Mouse (Mus musculus) lung, postnatal 0 days (tissue): ENCODE measurements around the gene Susd2. TPM values are rescaled to one million over a fixed set of nuclear protein-coding genes. Genes with fewer than 3 reads are reported as not detected.

ENCODE experiments used
- ATAC-seq: fragments of 200-750 bp; cut with Nextera tagmentation; 2 replicates; pipeline ENCODE4 v1.8.0; 2017; ENCODE audit warnings: moderate library complexity
- DNase-seq: peaks from one replicate; pipeline ENCODE4 v3.0.0-alpha.2; 2016; ENCODE audit warnings: low spot score
- H3K27ac ChIP-seq: fragments of 300-500 bp; sonication (generic); 2 replicates; pipeline ENCODE4 v1.5.1; 2014; ENCODE audit warnings: antibody characterized with exemption, mild to moderate bottlenecking, low read length, mixed read lengths
- H3K27me3 ChIP-seq: fragments of 300-500 bp; sonication (generic); replicated peaks from 2 replicates; pipeline ENCODE4 v1.6.1; 2014; ENCODE audit warnings: low read length, mixed read lengths; ENCODE audit not compliant: insufficient read depth
- H3K36me3 ChIP-seq: fragments of 300-500 bp; sonication (generic); 2 replicates; pipeline ENCODE4 v1.6.1; 2014; ENCODE audit warnings: low read length, mixed read lengths; ENCODE audit not compliant: insufficient read depth
- H3K4me1 ChIP-seq: fragments of 300-500 bp; sonication (generic); 2 replicates; pipeline ENCODE4 v1.6.1; 2014; ENCODE audit warnings: antibody characterized with exemption, low read depth, low read length, mixed read lengths; ENCODE audit not compliant: insufficient read depth
- H3K4me2 ChIP-seq: fragments of 300-500 bp; sonication (generic); replicated peaks from 2 replicates; pipeline ENCODE4 v1.6.1; 2014; ENCODE audit warnings: low read depth, mild to moderate bottlenecking, low read length, moderate library complexity, mixed read lengths
- H3K4me3 ChIP-seq: fragments of 300-500 bp; sonication (generic); 2 replicates; pipeline ENCODE4 v1.5.1; 2014; ENCODE audit warnings: low read depth, low read length
- H3K9ac ChIP-seq: fragments of 300-500 bp; sonication (generic); replicated peaks from 2 replicates; pipeline ENCODE4 v1.6.1; 2014; ENCODE audit warnings: low read depth, mild to moderate bottlenecking
- H3K9me3 ChIP-seq: fragments of 300-500 bp; sonication (generic); 2 replicates; pipeline ENCODE4 v1.6.1; 2016; ENCODE audit warnings: low read length, mixed read lengths
- CTCF ChIP-seq: IDR thresholded peaks from 2 replicates; pipeline ENCODE4 v1.5.1; 2016; ENCODE audit warnings: antibody characterized with exemption, mild to moderate bottlenecking
- EP300 ChIP-seq: IDR thresholded peaks from 2 replicates; pipeline ENCODE4 v1.6.1; 2016; ENCODE audit warnings: antibody characterized with exemption, mild to moderate bottlenecking, control low read depth
- WGBS: fragments of 180-500 bp; shearing (Covaris S2); extraction: QIAGEN DNeasy Blood & Tissue Kit; methylation state at CpG from one replicate; pipeline ENCODE4 v1.1.7; 2014; 5-methylcytosine and 5-hydroxymethylcytosine counted together
- polyA plus RNA-seq: library from polyadenylated mRNA; unstranded; fragments of >200 nt; fragmentation: Nextera tagmentation; extraction: Ambion mirVana; gene quantifications from 2 replicates; pipeline ENCODE4 v1.2.1, GENCODE M21; 2015

Gene Susd2
- polyA plus RNA-seq, 1 experiment from 2014 or later = 9.3 TPM

DNA sequence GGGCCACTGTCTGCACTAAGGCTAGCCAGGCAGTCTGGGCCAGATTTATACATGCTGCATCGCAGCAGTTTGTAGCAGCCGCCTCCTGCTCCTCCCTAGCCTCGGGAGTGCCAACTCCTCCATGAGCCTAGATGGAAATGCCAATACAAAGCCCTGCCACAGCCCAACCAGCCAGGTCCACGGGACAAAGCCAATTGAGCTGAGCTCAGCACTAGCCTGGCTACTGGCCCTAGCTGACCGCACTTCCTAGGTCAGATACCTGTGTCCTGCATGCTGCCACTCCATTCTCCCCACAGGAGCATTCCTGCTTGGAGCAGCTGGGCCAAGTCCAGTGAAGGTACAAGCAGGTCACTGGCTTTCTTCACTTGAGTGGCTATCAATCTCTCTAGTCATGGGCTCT lies 34.2 kb upstream of the Susd2 start:
- no peaks in the 10 kb centered on the region for H3K9me3 ChIP-seq
- no peaks in the 10 kb centered on the region for H3K36me3 ChIP-seq
- no peak for TF ChIP-seq EP300
- TF ChIP-seq CTCF = no peak
- no peak overlapping the region for H3K9ac ChIP-seq
- DNase-seq (peak; percentile 48), ATAC-seq (peak; percentile 16)
- peaks cover 41% of the 10 kb centered on the region for H3K4me1 ChIP-seq
- peak overlapping the region; percentile 76 for H3K27ac ChIP-seq
- no peaks in the 10 kb centered on the region for H3K27me3 ChIP-seq
- 47% methylated on average over 5 of the region's 5 CpGs for WGBS
- H3K4me2 ChIP-seq = no peak overlapping the region
- H3K4me3 ChIP-seq = no peak overlapping the region

GRCm38 (mm10) chr10:75677571-75677970 lies 33.8 kb upstream of the Susd2 start:
- DNase-seq = peak; percentile 26
- Histone ChIP-seq H3K4me3 (no peak overlapping the region), H3K4me2 (no peak overlapping the region), H3K27ac (peak overlapping the region; percentile 76), H3K9ac (no peak overlapping the region), H3K4me1 (peaks cover 41% of the 10 kb centered on the region), H3K9me3 (no peaks in the 10 kb centered on the region), H3K27me3 (no peaks in the 10 kb centered on the region), H3K36me3 (no peaks in the 10 kb centered on the region)
- no peak for TF ChIP-seq EP300
- TF ChIP-seq CTCF = no peak
- WGBS = 45% methylated on average over 2 of the region's 2 CpGs
- ATAC-seq = peak; percentile 23

DNA sequence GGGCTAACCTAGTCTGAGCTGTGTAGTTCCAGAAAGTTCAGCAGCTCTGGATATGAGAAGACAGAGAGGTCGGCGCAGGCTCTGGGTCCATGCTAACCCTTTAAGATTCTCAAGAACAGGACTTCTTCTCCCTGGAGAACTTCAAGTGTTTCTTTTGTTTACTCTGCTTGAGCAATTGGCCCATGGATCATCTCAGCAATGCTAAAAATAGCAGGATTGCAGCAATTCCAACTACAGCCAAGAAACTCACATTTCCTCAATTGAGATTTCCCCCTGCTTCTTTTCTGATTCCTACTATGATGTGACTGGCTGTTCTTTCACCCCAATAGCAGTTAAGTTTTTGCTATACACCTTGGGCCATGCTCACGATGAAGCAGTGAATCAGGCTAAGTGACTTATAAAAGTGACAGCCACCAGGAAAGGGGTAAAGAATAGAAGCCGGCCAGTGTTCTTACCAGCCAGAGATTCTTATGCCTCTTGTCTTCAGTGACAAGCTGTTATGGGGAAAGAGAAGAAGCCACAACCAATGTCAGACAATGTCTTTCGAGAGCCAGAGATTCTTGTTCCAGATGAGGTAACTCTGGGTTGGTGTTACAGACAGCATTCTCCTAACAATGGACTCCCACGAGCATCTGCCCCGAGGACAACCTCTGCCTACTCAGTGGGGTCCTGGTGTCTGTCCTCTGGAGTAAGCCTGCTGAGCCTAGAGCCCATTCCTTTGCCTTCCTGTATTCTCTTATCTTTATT lies 33.2 kb upstream of the Susd2 start:
- WGBS = 31% methylated on average over 7 of the region's 7 CpGs
- Histone ChIP-seq H3K36me3 (no peaks in the 10 kb centered on the region), H3K9me3 (no peaks in the 10 kb centered on the region), H3K4me2 (peak overlapping the region; percentile 9; the same call in 1 of the 2 replicates), H3K4me3 (no peak overlapping the region), H3K4me1 (peaks cover 41% of the 10 kb centered on the region), H3K27ac (peak overlapping the region; percentile 82), H3K9ac (no peak overlapping the region), H3K27me3 (no peaks in the 10 kb centered on the region)
- ATAC-seq = peak; percentile 72
- TF ChIP-seq CTCF = no peak
- peak; percentile 97 for TF ChIP-seq EP300
- peak; percentile 96 for DNase-seq

DNA sequence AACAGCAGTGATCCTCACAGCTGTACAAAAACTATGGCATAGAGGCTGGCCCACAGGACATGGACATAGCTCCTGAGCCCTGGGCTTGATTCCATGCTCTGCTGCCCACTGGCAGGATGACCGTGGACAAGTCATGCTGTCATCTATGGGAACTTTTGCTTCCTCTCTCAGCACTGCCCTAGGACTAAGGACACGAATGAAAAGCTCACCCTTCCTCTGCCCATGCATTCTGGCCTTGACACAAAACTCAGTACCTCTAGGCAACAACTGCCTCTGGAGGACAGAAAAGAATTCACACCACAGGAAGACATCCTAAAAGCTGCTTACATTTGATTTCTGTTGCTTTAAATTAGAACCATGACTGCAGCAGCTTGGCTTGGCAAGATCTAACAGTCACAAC lies 32.5 kb upstream of the Susd2 start:
- H3K27ac ChIP-seq = peak overlapping the region; percentile 82
- no peaks in the 10 kb centered on the region for H3K9me3 ChIP-seq
- H3K4me1 ChIP-seq = peaks cover 41% of the 10 kb centered on the region
- no peak overlapping the region for H3K4me3 ChIP-seq
- H3K4me2 ChIP-seq = peak overlapping the region; percentile 9; the same call in 1 of the 2 replicates
- no peak overlapping the region for H3K9ac ChIP-seq
- DNase-seq (peak; percentile 40), ATAC-seq (peak; percentile 14)
- WGBS = 55% methylated on average over 2 of the region's 2 CpGs
- TF ChIP-seq CTCF (no peak; the same call in 1 of the 2 replicates), EP300 (no peak)
- H3K27me3 ChIP-seq = no peaks in the 10 kb centered on the region
- H3K36me3 ChIP-seq = no peaks in the 10 kb centered on the region

GRCm38 (mm10) chr10:75675594-75675993 lies 31.8 kb upstream of the Susd2 start:
- H3K4me2 ChIP-seq = no peak overlapping the region
- H3K36me3 ChIP-seq = no peaks in the 10 kb centered on the region
- no peak for ATAC-seq
- TF ChIP-seq CTCF = no peak
- TF ChIP-seq EP300 = no peak
- peaks cover 41% of the 10 kb centered on the region for H3K4me1 ChIP-seq
- 73% methylated on average over 8 of the region's 8 CpGs for whole genome bisulfite sequencing
- no peaks in the 10 kb centered on the region for H3K27me3 ChIP-seq
- H3K9ac ChIP-seq = no peak overlapping the region
- no peaks in the 10 kb centered on the region for H3K9me3 ChIP-seq
- H3K27ac ChIP-seq = peak overlapping the region; percentile 82
- no peak overlapping the region for H3K4me3 ChIP-seq
- peak; percentile 36 for DNase-seq

- Histone ChIP-seq H3K4me1 (peaks cover 14% of the 10 kb centered on the region), H3K27ac (no peak overlapping the region), H3K4me2 (no peak overlapping the region), H3K36me3 (no peaks in the 10 kb centered on the region), H3K4me3 (no peak overlapping the region), H3K27me3 (no peaks in the 10 kb centered on the region), H3K9ac (no peak overlapping the region), H3K9me3 (no peaks in the 10 kb centered on the region)
- 97% methylated on average over 1 of the region's 1 CpGs for whole genome bisulfite sequencing
- TF ChIP-seq CTCF = no peak
- TF ChIP-seq EP300 = no peak
- ATAC-seq (no peak), DNase-seq (no peak)
Observed at GRCm38 (mm10) chr10:75669936-75670335, 26.1 kb upstream of the Susd2 start.
